ENCODE assay signal across 10 mouse cellular contexts in genomic region chr2:109941973-109942444, GRCm38 (mm10). TPM values are rescaled to one million over a fixed set of nuclear protein-coding genes. Genes with fewer than 3 reads are reported as not detected.
DNase-seq lines count a peak whose midpoint lies in the region; ATAC-seq and TF ChIP-seq lines count a peak whose summit lies in the region.
"Had no signal": no experiment of that assay in that cellular context is flagged by ENCODE, and none has a peak within 500 bp of the region (broad histone marks: within the 10 kb centered on the region; RNA-seq: fewer than 3 reads in every experiment).

No protein-coding gene starts in this region.

- no peak overlapping the region for H3K4me3 ChIP-seq in neural tube, embryonic 15.5 days (replicated peaks)
- no peak overlapping the region for H3K4me3 ChIP-seq in forebrain, embryonic 11.5 days (ENCODE audit: low read depth, low read length)
- no peak overlapping the region for H3K4me3 ChIP-seq in hindbrain, postnatal 0 days (ENCODE audit: low read length)
- no peak overlapping the region for H3K4me3 ChIP-seq in stomach, embryonic 16.5 days (replicated peaks; ENCODE audit: low read length)

- intact Hi-C loops in left cerebral cortex, postnatal 14 days (cut with DNase I) = no loop called here

- no peak overlapping the region for H3K9ac ChIP-seq in neural tube, embryonic 15.5 days (replicated peaks)
- H3K9ac ChIP-seq in forebrain, embryonic 11.5 days (ENCODE audit: low read length) = no peak overlapping the region
- no peak overlapping the region for H3K9ac ChIP-seq in hindbrain, postnatal 0 days (replicated peaks; ENCODE audit: low read length)
- no peak overlapping the region for H3K9ac ChIP-seq in stomach, embryonic 16.5 days (ENCODE audit: low read length)
- H3K9ac ChIP-seq: lung, embryonic 14.5 days had no signal

- no peak overlapping the region for H3K4me2 ChIP-seq in neural tube, embryonic 15.5 days
- H3K4me2 ChIP-seq in forebrain, embryonic 11.5 days (ENCODE audit: low read depth, low read length, severe bottlenecking) = no peak overlapping the region
- no peak overlapping the region for H3K4me2 ChIP-seq in hindbrain, postnatal 0 days (ENCODE audit: low read depth, low read length)
- H3K4me2 ChIP-seq in stomach, embryonic 16.5 days (ENCODE audit: low read depth, low read length) = no peak overlapping the region
- H3K4me2 ChIP-seq: lung, embryonic 14.5 days had no signal

- no peaks in the 10 kb centered on the region for H3K36me3 ChIP-seq in neural tube, embryonic 15.5 days
- no peaks in the 10 kb centered on the region for H3K36me3 ChIP-seq in forebrain, embryonic 11.5 days (ENCODE audit: control insufficient read depth, insufficient read depth, low read length)
- H3K36me3 ChIP-seq in hindbrain, postnatal 0 days (ENCODE audit: insufficient read depth, low read length) = no peaks in the 10 kb centered on the region
- H3K36me3 ChIP-seq in stomach, embryonic 16.5 days (ENCODE audit: control insufficient read depth, insufficient read depth, low read length) = no peaks in the 10 kb centered on the region

- no peak for ATAC-seq in neural tube, embryonic 15.5 days (ENCODE audit: low FRiP score)
- ATAC-seq in forebrain, embryonic 11.5 days (replicated peaks; ENCODE audit: low FRiP score) = peak; percentile 61
- peak; percentile 36; the same call in 1 of the 2 replicates for ATAC-seq in hindbrain, postnatal 0 days
- no peak for ATAC-seq in stomach, embryonic 16.5 days (ENCODE audit: insufficient read depth, low FRiP score)

- 14% methylated on average over 5 of the region's 5 CpGs for WGBS in neural tube, embryonic 15.5 days
- 7% methylated on average over 5 of the region's 5 CpGs for WGBS in forebrain, embryonic 11.5 days
- 24% methylated on average over 5 of the region's 5 CpGs for WGBS in hindbrain, postnatal 0 days
- 58% methylated on average over 5 of the region's 5 CpGs for WGBS in stomach, embryonic 16.5 days

- H3K27ac ChIP-seq in neural tube, embryonic 15.5 days (replicated peaks) = no peak overlapping the region
- H3K27ac ChIP-seq in forebrain, embryonic 11.5 days (ENCODE audit: low read depth, low read length) = no peak overlapping the region
- H3K27ac ChIP-seq in hindbrain, postnatal 0 days = peak overlapping the region; percentile 26; the same call in 1 of the 2 replicates
- H3K27ac ChIP-seq in stomach, embryonic 16.5 days (ENCODE audit: low read length) = peak overlapping the region; percentile 40; the same call in 1 of the 2 replicates

- H3K4me1 ChIP-seq in neural tube, embryonic 15.5 days = peaks cover 21% of the 10 kb centered on the region
- peaks cover 7% of the 10 kb centered on the region; the same call in 1 of the 2 replicates for H3K4me1 ChIP-seq in forebrain, embryonic 11.5 days (replicated peaks; ENCODE audit: control insufficient read depth, insufficient read depth, low read length)
- peaks cover 9% of the 10 kb centered on the region; the same call in 1 of the 2 replicates for H3K4me1 ChIP-seq in hindbrain, postnatal 0 days (ENCODE audit: insufficient read depth, low read length)
- H3K4me1 ChIP-seq in stomach, embryonic 16.5 days (ENCODE audit: control insufficient read depth, insufficient read depth, low read length) = peaks cover 6% of the 10 kb centered on the region; the same call in 1 of the 2 replicates

- no peaks in the 10 kb centered on the region for H3K27me3 ChIP-seq in neural tube, embryonic 15.5 days (replicated peaks)
- peaks cover 37% of the 10 kb centered on the region for H3K27me3 ChIP-seq in forebrain, embryonic 11.5 days (ENCODE audit: control insufficient read depth, insufficient read depth, low read length)
- H3K27me3 ChIP-seq in hindbrain, postnatal 0 days (ENCODE audit: insufficient read depth, low read length) = no peaks in the 10 kb centered on the region
- no peaks in the 10 kb centered on the region for H3K27me3 ChIP-seq in stomach, embryonic 16.5 days (ENCODE audit: control insufficient read depth, insufficient read depth, low read length)

- H3K9me3 ChIP-seq in neural tube, embryonic 15.5 days (replicated peaks) = no peaks in the 10 kb centered on the region
- no peaks in the 10 kb centered on the region; the same call in 1 of the 2 replicates for H3K9me3 ChIP-seq in forebrain, embryonic 11.5 days (ENCODE audit: control insufficient read depth, low read length)
- H3K9me3 ChIP-seq in hindbrain, postnatal 0 days (ENCODE audit: low read length) = no peaks in the 10 kb centered on the region
- no peaks in the 10 kb centered on the region for H3K9me3 ChIP-seq in stomach, embryonic 16.5 days (replicated peaks; ENCODE audit: control insufficient read depth, low read length)

- DNase-seq in neural tube, embryonic 10.5 days (ENCODE audit: extremely low spot score, low spot score) = peak; percentile 49
- peak; percentile 55 for DNase-seq in forebrain, embryonic 11.5 days (ENCODE audit: low spot score)
- no peak for DNase-seq in hindbrain, postnatal 0 days (ENCODE audit: low spot score)
- no peak for DNase-seq in right cerebral cortex, postnatal 36 days (ENCODE audit: low spot score in 2 of 2)
- DNase-seq in testis, postnatal 14 days (ENCODE audit: low spot score) = no peak
- DNase-seq in left cerebral cortex, postnatal 14 days (ENCODE audit: low spot score in 2 of 2) = no peak
- DNase-seq: lung, embryonic 14.5 days; thymus, postnatal 25 days had no signal

- TF ChIP-seq CTCF in hindbrain, postnatal 0 days (IDR thresholded peaks at IDR 0.05; ENCODE audit: low read depth) = no peak

RNA-seq across cellular contexts. Expression of gene Lgr4, which starts 24.6 kb away (rescaled TPM):
- 8.3 and 9.8 TPM in 2 replicates for polyA plus RNA-seq in neural tube, embryonic 15.5 days (2015; fragmentation: Nextera tagmentation; extraction: Ambion mirVana)
- polyA plus RNA-seq in forebrain, embryonic 11.5 days (2014; fragmentation: Nextera tagmentation; extraction: Ambion mirVana) = 8.6 TPM in 2 replicates
- total RNA-seq in hindbrain, postnatal 0 days (2014; rRNA removed) = 27.9 and 28.2 TPM in 2 replicates
- polyA plus RNA-seq in hindbrain, postnatal 0 days (2015; fragmentation: Nextera tagmentation; extraction: Ambion mirVana) = 9.0 and 9.8 TPM in 2 replicates
- 17.6 and 18.2 TPM in 2 replicates for polyA plus RNA-seq in stomach, embryonic 16.5 days (2015; fragmentation: Nextera tagmentation; extraction: Ambion mirVana)
- total RNA-seq in left cerebral cortex, postnatal 14 days (2021) = 10 to 100 TPM; 22.1 to 23.0 TPM

RNA-seq across cellular contexts. Expression of gene Lin7c, which starts 51.4 kb away (rescaled TPM):
- polyA plus RNA-seq in neural tube, embryonic 15.5 days (2015; fragmentation: Nextera tagmentation; extraction: Ambion mirVana) = 158 and 169 TPM in 2 replicates
- 118 and 126 TPM in 2 replicates for polyA plus RNA-seq in forebrain, embryonic 11.5 days (2014; fragmentation: Nextera tagmentation; extraction: Ambion mirVana)
- 147 and 171 TPM in 2 replicates for total RNA-seq in hindbrain, postnatal 0 days (2014; rRNA removed)
- polyA plus RNA-seq in hindbrain, postnatal 0 days (2015; fragmentation: Nextera tagmentation; extraction: Ambion mirVana) = 153 and 158 TPM in 2 replicates
- 73.3 and 75.3 TPM in 2 replicates for polyA plus RNA-seq in stomach, embryonic 16.5 days (2015; fragmentation: Nextera tagmentation; extraction: Ambion mirVana)
- 10 to 100 TPM; 82.2 to 83.1 TPM for total RNA-seq in left cerebral cortex, postnatal 14 days (2021)

Comparison
In these comparisons a context has a peak if more than half of its experiments do, and no peak if none do; other contexts are left out.
1. DNase-seq: peak in neural tube, embryonic 10.5 days (single experiment) and forebrain, embryonic 11.5 days (single experiment); none in hindbrain, postnatal 0 days (single experiment), right cerebral cortex, postnatal 36 days (0 of 2), testis, postnatal 14 days (single experiment) and left cerebral cortex, postnatal 14 days (0 of 2).
2. ATAC-seq: peak in forebrain, embryonic 11.5 days (single experiment) and hindbrain, postnatal 0 days (single experiment); none in neural tube, embryonic 15.5 days (single experiment) and stomach, embryonic 16.5 days (single experiment).
3. H3K27ac ChIP-seq: peak in hindbrain, postnatal 0 days (single experiment) and stomach, embryonic 16.5 days (single experiment); none in neural tube, embryonic 15.5 days (single experiment) and forebrain, embryonic 11.5 days (single experiment).